Mouse (Mus musculus): ENCODE results near the gene Cdk19. TPM values are rescaled to one million over a fixed set of nuclear protein-coding genes. Genes with fewer than 3 reads are reported as not detected.

Cdk19 gene
- polyA plus RNA-seq, 1 experiment = 2.8 TPM

DNA sequence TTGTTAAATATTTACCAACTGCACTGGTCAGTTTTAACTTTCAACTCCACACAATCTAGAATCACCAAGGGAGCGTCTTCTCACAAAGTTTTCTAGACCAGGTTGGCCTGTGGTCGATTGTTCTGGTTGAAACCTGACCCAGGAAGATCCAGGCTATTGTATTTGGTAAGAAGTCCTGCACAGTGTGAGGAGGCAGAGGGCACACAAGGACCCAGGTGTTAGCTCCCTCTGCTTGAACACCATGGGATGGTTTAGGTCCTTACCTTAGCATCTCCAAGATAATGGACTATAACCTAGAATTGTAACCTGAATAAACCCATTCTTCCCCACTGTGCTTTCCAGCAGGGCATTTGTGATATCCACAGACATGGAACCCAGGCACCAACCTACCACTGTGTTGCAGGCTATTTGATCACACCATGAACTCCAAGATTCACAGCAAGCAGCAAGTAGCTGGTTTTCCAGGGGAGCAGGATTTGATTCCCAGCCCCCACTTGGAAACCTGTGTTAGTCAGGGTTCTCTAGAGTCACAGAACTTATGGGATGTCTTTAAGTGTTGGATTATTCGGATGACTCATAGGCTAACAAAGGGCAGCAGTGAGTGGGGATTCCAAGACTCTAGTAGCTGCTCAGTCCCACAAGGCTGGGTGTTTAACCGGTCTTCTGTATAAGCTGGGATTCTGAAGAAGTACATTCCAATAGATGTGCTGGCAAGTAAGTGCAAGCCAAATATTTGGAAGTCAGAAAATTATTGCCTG, 31.4 kb upstream of the Cdk19 start:
- H3K4me3 ChIP-seq (ENCODE audit: low read depth, low read length) = no peak overlapping the region
- H3K27me3 ChIP-seq (ENCODE audit: control insufficient read depth, insufficient read depth, low read length) = no peaks in the 10 kb centered on the region
- H3K27ac ChIP-seq (ENCODE audit: insufficient read depth, low read depth, low read length) = no peak overlapping the region
- no peak for TF ChIP-seq POLR2A (IDR thresholded peaks at IDR 0.05; ENCODE audit: low read depth, low read length)
- no peak for TF ChIP-seq CTCF (IDR thresholded peaks at IDR 0.05; ENCODE audit: extremely low read depth, insufficient read length, insufficient replicate concordance, low read depth, low read length)
- peaks cover 2% of the 10 kb centered on the region; the same call in 1 of the 2 replicates for H3K4me1 ChIP-seq (ENCODE audit: control insufficient read depth, insufficient read depth, insufficient read length, low read length)
- 39% methylated on average over 4 of the region's 4 CpGs for WGBS
- no peaks in the 10 kb centered on the region for H3K36me3 ChIP-seq (ENCODE audit: control insufficient read depth, insufficient read depth, low read length)

- no peaks in the 10 kb centered on the region for H3K36me3 ChIP-seq (ENCODE audit: control insufficient read depth, insufficient read depth, low read length)
- peaks cover 2% of the 10 kb centered on the region; the same call in 1 of the 2 replicates for H3K4me1 ChIP-seq (ENCODE audit: control insufficient read depth, insufficient read depth, insufficient read length, low read length)
- TF ChIP-seq CTCF (IDR thresholded peaks at IDR 0.05; ENCODE audit: extremely low read depth, insufficient read length, insufficient replicate concordance, low read depth, low read length) (no peak), POLR2A (IDR thresholded peaks at IDR 0.05; ENCODE audit: low read depth, low read length) (no peak)
- H3K4me3 ChIP-seq (ENCODE audit: low read depth, low read length) = no peak overlapping the region
- H3K27me3 ChIP-seq (ENCODE audit: control insufficient read depth, insufficient read depth, low read length) = no peaks in the 10 kb centered on the region
- 51% methylated on average over 6 of the region's 6 CpGs for WGBS
- no peak overlapping the region for H3K27ac ChIP-seq (ENCODE audit: insufficient read depth, low read depth, low read length)
Measured at GRCm38 (mm10) chr10:40309884-40310635, 29.3 kb upstream of the Cdk19 start.

GRCm38 (mm10) chr10:40312781-40313180, 26.6 kb upstream of the Cdk19 start:
- no peaks in the 10 kb centered on the region for H3K36me3 ChIP-seq (ENCODE audit: control insufficient read depth, insufficient read depth, low read length)
- 0 out of 2 replicates have a peak, but pooled peaks cover 2% of the 10 kb centered on the region for H3K4me1 ChIP-seq (ENCODE audit: control insufficient read depth, insufficient read depth, insufficient read length, low read length)
- no peak overlapping the region for H3K27ac ChIP-seq (ENCODE audit: insufficient read depth, low read depth, low read length)
- H3K27me3 ChIP-seq (ENCODE audit: control insufficient read depth, insufficient read depth, low read length) = no peaks in the 10 kb centered on the region
- H3K4me3 ChIP-seq (ENCODE audit: low read depth, low read length) = no peak overlapping the region
- no peak for TF ChIP-seq POLR2A (IDR thresholded peaks at IDR 0.05; ENCODE audit: low read depth, low read length)
- TF ChIP-seq CTCF (IDR thresholded peaks at IDR 0.05; ENCODE audit: extremely low read depth, insufficient read length, insufficient replicate concordance, low read depth, low read length) = no peak
- WGBS = 86% methylated on average over 4 of the region's 4 CpGs

GRCm38 (mm10) chr10:40316841-40317585, 22.4 kb upstream of the Cdk19 start:
- Histone ChIP-seq H3K27me3 (ENCODE audit: control insufficient read depth, insufficient read depth, low read length) (no peaks in the 10 kb centered on the region), H3K4me3 (ENCODE audit: low read depth, low read length) (no peak overlapping the region), H3K27ac (ENCODE audit: insufficient read depth, low read depth, low read length) (no peak overlapping the region), H3K36me3 (ENCODE audit: control insufficient read depth, insufficient read depth, low read length) (no peaks in the 10 kb centered on the region), H3K4me1 (ENCODE audit: control insufficient read depth, insufficient read depth, insufficient read length, low read length) (no peaks in the 10 kb centered on the region)
- WGBS = 70% methylated on average over 7 of the region's 7 CpGs
- TF ChIP-seq POLR2A (IDR thresholded peaks at IDR 0.05; ENCODE audit: low read depth, low read length) = no peak
- no peak for TF ChIP-seq CTCF (IDR thresholded peaks at IDR 0.05; ENCODE audit: extremely low read depth, insufficient read length, insufficient replicate concordance, low read depth, low read length)

- Histone ChIP-seq H3K4me1 (ENCODE audit: control insufficient read depth, insufficient read depth, insufficient read length, low read length) (no peaks in the 10 kb centered on the region), H3K4me3 (ENCODE audit: low read depth, low read length) (no peak overlapping the region), H3K27me3 (ENCODE audit: control insufficient read depth, insufficient read depth, low read length) (no peaks in the 10 kb centered on the region), H3K36me3 (ENCODE audit: control insufficient read depth, insufficient read depth, low read length) (no peaks in the 10 kb centered on the region), H3K27ac (ENCODE audit: insufficient read depth, low read depth, low read length) (no peak overlapping the region)
- TF ChIP-seq POLR2A (IDR thresholded peaks at IDR 0.05; ENCODE audit: low read depth, low read length) = no peak
- no peak for TF ChIP-seq CTCF (IDR thresholded peaks at IDR 0.05; ENCODE audit: extremely low read depth, insufficient read length, insufficient replicate concordance, low read depth, low read length)
- 87% methylated on average over 10 of the region's 10 CpGs for WGBS
Measured at GRCm38 (mm10) chr10:40320306-40320705, 19.1 kb upstream of the Cdk19 start.

DNA sequence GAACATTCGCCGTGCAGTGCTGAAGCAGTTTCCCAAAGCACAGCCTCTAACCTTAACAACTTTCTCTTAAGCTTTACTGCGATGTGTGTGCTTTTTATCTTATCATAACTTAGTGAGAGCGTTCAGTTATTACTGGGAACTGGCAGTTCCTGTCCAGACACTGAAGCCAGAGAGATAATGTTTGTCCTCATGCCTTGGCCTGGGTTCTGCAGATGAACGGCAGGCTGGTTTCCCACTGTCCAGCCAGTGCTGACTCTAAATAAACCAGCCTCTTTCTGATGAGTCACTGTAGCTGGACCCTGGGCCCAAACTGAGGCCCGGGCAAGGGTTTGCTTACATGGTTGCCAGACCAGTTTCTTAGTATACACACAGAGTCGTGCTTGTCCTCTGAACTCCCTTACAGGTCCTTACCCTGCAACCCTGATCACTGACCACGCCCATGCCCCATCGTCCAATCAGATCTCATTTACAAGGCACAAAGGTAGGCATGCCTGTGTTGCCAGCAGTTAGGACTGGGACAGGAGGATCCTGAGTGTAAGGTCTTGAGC, 11.3 kb upstream of the Cdk19 start:
- Histone ChIP-seq H3K4me3 (ENCODE audit: low read depth, low read length) (no peak overlapping the region), H3K27ac (ENCODE audit: insufficient read depth, low read depth, low read length) (peak overlapping the region; percentile 76), H3K27me3 (ENCODE audit: control insufficient read depth, insufficient read depth, low read length) (no peaks in the 10 kb centered on the region), H3K36me3 (ENCODE audit: control insufficient read depth, insufficient read depth, low read length) (no peaks in the 10 kb centered on the region), H3K4me1 (ENCODE audit: control insufficient read depth, insufficient read depth, insufficient read length, low read length) (peaks cover 9% of the 10 kb centered on the region; the same call in 1 of the 2 replicates)
- 21% methylated on average over 9 of the region's 9 CpGs for WGBS
- TF ChIP-seq POLR2A (IDR thresholded peaks at IDR 0.05; ENCODE audit: low read depth, low read length) (no peak), CTCF (IDR thresholded peaks at IDR 0.05; ENCODE audit: extremely low read depth, insufficient read length, insufficient replicate concordance, low read depth, low read length) (no peak)
